Mouse (Mus musculus): ENCODE measurements around the gene Kcng3.

DNA sequence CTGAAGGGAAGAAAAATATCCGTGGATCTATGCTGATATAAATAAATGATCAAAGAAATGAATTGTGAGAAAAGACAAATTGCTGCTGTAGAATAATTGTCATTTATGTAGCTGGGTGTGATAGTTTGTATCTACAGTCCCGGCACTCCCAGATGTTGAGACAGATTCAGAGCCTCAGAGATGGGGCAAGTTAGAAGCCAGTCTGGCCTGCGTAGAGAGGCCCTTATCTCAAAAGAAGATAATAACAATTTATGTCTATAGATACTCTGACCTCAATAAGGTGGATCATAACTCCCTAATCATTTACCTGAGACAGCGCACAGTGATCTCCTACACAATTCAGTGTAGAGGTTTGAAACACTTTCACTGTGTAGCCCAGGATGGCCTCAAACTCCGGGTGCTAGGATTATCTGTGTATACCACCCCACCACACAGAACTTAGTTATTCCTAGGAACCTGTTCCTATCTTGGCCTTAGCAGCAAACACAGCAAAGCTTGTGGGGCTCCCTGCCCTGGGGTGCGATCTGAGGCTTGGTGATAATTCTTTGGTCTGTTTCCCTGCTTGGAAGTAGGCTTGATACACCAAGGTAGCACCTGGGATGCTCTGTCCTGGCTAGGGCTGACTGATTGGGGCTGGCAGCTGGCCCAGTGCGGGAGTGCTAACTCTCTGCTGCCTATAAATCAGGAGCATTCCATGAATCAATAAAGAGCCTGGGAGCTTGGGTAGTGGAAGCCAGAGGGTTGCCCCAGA lies 19.4 kb upstream of the Kcng3 start:
- TF ChIP-seq CTCF (IDR thresholded peaks at IDR 0.05; ENCODE audit: low read depth, low read length) (no peak), GATA1 (IDR thresholded peaks at IDR 0.05; ENCODE audit: borderline replicate concordance, low read length) (no peak)

Data from G1E (cell line).